ENCODE assay signal across 17 mouse cellular contexts in genomic region chr17:28824896-28825295, GRCm38 (mm10). TPM values are rescaled to one million over a fixed set of nuclear protein-coding genes. Genes with fewer than 3 reads are reported as not detected.
DNase-seq lines count a peak whose midpoint lies in the region; ATAC-seq and TF ChIP-seq lines count a peak whose summit lies in the region.
"Had no signal": no experiment of that assay in that cellular context is flagged by ENCODE, and none has a peak within 500 bp of the region (broad histone marks: within the 10 kb centered on the region; RNA-seq: fewer than 3 reads in every experiment).

No protein-coding gene starts in this region.

- TF ChIP-seq CTCF in hindbrain, postnatal 0 days (IDR thresholded peaks at IDR 0.05; ENCODE audit: low read depth): no peak

- WGBS in hindbrain, postnatal 0 days: 67% methylated on average over 6 of the region's 6 CpGs
- WGBS in hindbrain, embryonic 14.5 days: 86% methylated on average over 6 of the region's 6 CpGs
- WGBS in liver, embryonic 13.5 days (ENCODE audit: insufficient replicate concordance): 58% methylated on average over 6 of the region's 6 CpGs

- no peak for ATAC-seq in hindbrain, postnatal 0 days
- no peak for ATAC-seq in hindbrain, embryonic 14.5 days (ENCODE audit: low FRiP score)
- no peak for ATAC-seq in liver, embryonic 13.5 days (ENCODE audit: low read depth)
- ATAC-seq: inflammation-experienced regulatory T-cells, adult 6 months had no signal

- H3K9ac ChIP-seq in hindbrain, postnatal 0 days (replicated peaks; ENCODE audit: low read length): no peak overlapping the region
- no peak overlapping the region for H3K9ac ChIP-seq in hindbrain, embryonic 14.5 days
- peak overlapping the region; percentile 80 for H3K9ac ChIP-seq in liver, embryonic 13.5 days

- H3K4me2 ChIP-seq in hindbrain, postnatal 0 days (ENCODE audit: low read depth, low read length): no peak overlapping the region
- H3K4me2 ChIP-seq in hindbrain, embryonic 14.5 days (replicated peaks): no peak overlapping the region
- peak overlapping the region; percentile 81 for H3K4me2 ChIP-seq in liver, embryonic 13.5 days

- peak overlapping the region; percentile 3; the same call in 1 of the 2 replicates for H3K27ac ChIP-seq in hindbrain, postnatal 0 days
- H3K27ac ChIP-seq in hindbrain, embryonic 14.5 days: no peak overlapping the region
- H3K27ac ChIP-seq in brown adipose tissue, adult 24 weeks (replicated peaks; ENCODE audit: low read depth, low read length): peak overlapping the region; percentile 28
- H3K27ac ChIP-seq in liver, embryonic 13.5 days: peak overlapping the region; percentile 99
- H3K27ac ChIP-seq: layer of hippocampus, adult 2 months had no signal

- H3K4me3 ChIP-seq in hindbrain, postnatal 0 days (ENCODE audit: low read length): no peak overlapping the region
- H3K4me3 ChIP-seq in hindbrain, embryonic 14.5 days (replicated peaks; ENCODE audit: low read length): no peak overlapping the region
- no peak overlapping the region for H3K4me3 ChIP-seq in brown adipose tissue, adult 24 weeks (ENCODE audit: insufficient read depth, low read depth, low read length)
- peak overlapping the region; percentile 62 for H3K4me3 ChIP-seq in liver, embryonic 13.5 days (replicated peaks)
- H3K4me3 ChIP-seq: layer of hippocampus, adult 2 months had no signal

- H3K27me3 ChIP-seq in hindbrain, postnatal 0 days (ENCODE audit: insufficient read depth, low read length): no peaks in the 10 kb centered on the region
- H3K27me3 ChIP-seq in hindbrain, embryonic 14.5 days (ENCODE audit: control insufficient read depth, insufficient read depth, low read length): no peaks in the 10 kb centered on the region
- no peaks in the 10 kb centered on the region for H3K27me3 ChIP-seq in liver, embryonic 13.5 days

- no peaks in the 10 kb centered on the region for H3K4me1 ChIP-seq in hindbrain, postnatal 0 days (ENCODE audit: insufficient read depth, low read length)
- H3K4me1 ChIP-seq in hindbrain, embryonic 14.5 days (replicated peaks; ENCODE audit: control insufficient read depth, insufficient read depth, low read length): no peaks in the 10 kb centered on the region
- H3K4me1 ChIP-seq in brown adipose tissue, adult 24 weeks (ENCODE audit: control insufficient read depth, insufficient read depth, insufficient read length, low read length): 0 out of 2 replicates have a peak, but pooled peaks cover 3% of the 10 kb centered on the region
- H3K4me1 ChIP-seq in liver, embryonic 13.5 days (replicated peaks): peaks cover 96% of the 10 kb centered on the region

- peaks cover 43% of the 10 kb centered on the region for H3K36me3 ChIP-seq in hindbrain, postnatal 0 days (ENCODE audit: insufficient read depth, low read length)
- H3K36me3 ChIP-seq in hindbrain, embryonic 14.5 days (replicated peaks; ENCODE audit: control insufficient read depth, insufficient read depth): peaks cover 90% of the 10 kb centered on the region
- peaks cover 98% of the 10 kb centered on the region for H3K36me3 ChIP-seq in liver, embryonic 13.5 days

- DNase-seq in adrenal gland, postnatal 10 days: peak; percentile 32
- DNase-seq in adrenal gland, postnatal 36 days: no peak
- DNase-seq in hindbrain, postnatal 0 days (ENCODE audit: low spot score): no peak
- no peak for DNase-seq in hindbrain, embryonic 14.5 days (ENCODE audit: low spot score)
- no peak for DNase-seq in liver, embryonic 13.5 days
- no peak for DNase-seq in gastrocnemius, postnatal 25 days
- no peak for DNase-seq in urinary bladder, postnatal 36 days (ENCODE audit: low spot score in 2 of 2)
- DNase-seq: adrenal gland, postnatal 14 days; cerebellum, adult 18-20 months; spleen, adult 18-20 months; thymus, adult 2 months had no signal

- H3K9me3 ChIP-seq in hindbrain, postnatal 0 days (ENCODE audit: low read length): no peaks in the 10 kb centered on the region
- H3K9me3 ChIP-seq in hindbrain, embryonic 14.5 days (ENCODE audit: control insufficient read depth, low read length): no peaks in the 10 kb centered on the region
- H3K9me3 ChIP-seq in liver, embryonic 13.5 days (replicated peaks): no peaks in the 10 kb centered on the region

RNA-seq across cellular contexts. Expression of gene Brpf3, which starts 24.0 kb away (rescaled TPM):
- total RNA-seq in adrenal gland, postnatal 10 days (2021): 10 to 100 TPM; 56.2 to 62.8 TPM
- total RNA-seq in adrenal gland, postnatal 36 days (2021): 100 to 1,000 TPM in 1 of 2 experiments, 10 to 100 TPM in 1; 64.8 to 101 TPM
- total RNA-seq in hindbrain, postnatal 0 days (2014; rRNA removed): 10.1 and 16.5 TPM in 2 replicates
- 4.5 and 4.7 TPM in 2 replicates for polyA plus RNA-seq in hindbrain, postnatal 0 days (2015; fragmentation: Nextera tagmentation; extraction: Ambion mirVana)
- 8.0 and 8.9 TPM in 2 replicates for polyA plus RNA-seq in hindbrain, embryonic 14.5 days (2014; fragmentation: Nextera tagmentation; extraction: Ambion mirVana)
- 21.0 and 28.9 TPM in 2 replicates for polyA plus RNA-seq in brown adipose tissue, adult 24 weeks (2012; ENCODE audit: insufficient read depth, insufficient read length, missing spikeins)
- 61.8 and 69.9 TPM in 2 replicates for polyA plus RNA-seq in liver, embryonic 13.5 days (2015; fragmentation: Nextera tagmentation; extraction: Ambion mirVana)
- 10 to 100 TPM; 12.1 to 12.3 TPM for total RNA-seq in gastrocnemius, postnatal 25 days (2021)

RNA-seq across cellular contexts. Expression of gene Pnpla1, which starts 33.3 kb away (rescaled TPM):
- not detected for total RNA-seq in adrenal gland, postnatal 10 days (2021)
- under 1 TPM in 1 of 2 experiments, not detected in 1; 0.23 TPM for total RNA-seq in adrenal gland, postnatal 36 days (2021)
- total RNA-seq in hindbrain, postnatal 0 days (2014; rRNA removed): 0.10 and 0.22 TPM in 2 replicates
- polyA plus RNA-seq in hindbrain, postnatal 0 days (2015; fragmentation: Nextera tagmentation; extraction: Ambion mirVana): 0.08 and 0.09 TPM in 2 replicates
- polyA plus RNA-seq in hindbrain, embryonic 14.5 days (2014; fragmentation: Nextera tagmentation; extraction: Ambion mirVana): 0.07 TPM in 1 of 2 replicates, not detected in the other
- polyA plus RNA-seq in brown adipose tissue, adult 24 weeks (2012; ENCODE audit: insufficient read depth, insufficient read length, missing spikeins): not detected in 2 replicates
- not detected in 2 replicates for polyA plus RNA-seq in liver, embryonic 13.5 days (2015; fragmentation: Nextera tagmentation; extraction: Ambion mirVana)
- total RNA-seq in gastrocnemius, postnatal 25 days (2021): not detected
- total RNA-seq: gastrocnemius, postnatal 4 days; liver, adult 2 months had no signal
- polyA plus RNA-seq: forebrain, embryonic 11.5 days; inflammation-experienced regulatory T-cells, adult 6 months; liver, adult 2 months had no signal

RNA-seq across cellular contexts. Expression of gene Mapk13, which starts 55.8 kb away (rescaled TPM):
- total RNA-seq in adrenal gland, postnatal 10 days (2021): 10 to 100 TPM; 34.6 to 35.5 TPM
- total RNA-seq in adrenal gland, postnatal 36 days (2021): 100 to 1,000 TPM in 1 of 2 experiments, 10 to 100 TPM in 1; 77.9 to 267 TPM
- total RNA-seq in hindbrain, postnatal 0 days (2014; rRNA removed): 0.37 TPM in 1 of 2 replicates, not detected in the other
- 1.7 and 1.9 TPM in 2 replicates for polyA plus RNA-seq in hindbrain, postnatal 0 days (2015; fragmentation: Nextera tagmentation; extraction: Ambion mirVana)
- 0.56 and 1.6 TPM in 2 replicates for polyA plus RNA-seq in hindbrain, embryonic 14.5 days (2014; fragmentation: Nextera tagmentation; extraction: Ambion mirVana)
- 0.75 TPM in 2 replicates for polyA plus RNA-seq in brown adipose tissue, adult 24 weeks (2012; ENCODE audit: insufficient read depth, insufficient read length, missing spikeins)
- polyA plus RNA-seq in liver, embryonic 13.5 days (2015; fragmentation: Nextera tagmentation; extraction: Ambion mirVana): 1.7 and 2.2 TPM in 2 replicates
- total RNA-seq in gastrocnemius, postnatal 25 days (2021): under 1 TPM in 1 of 2 experiments, not detected in 1; 0.16 TPM
- polyA plus RNA-seq: inflammation-experienced regulatory T-cells, adult 6 months had no signal

Comparison
In these comparisons a context has a peak if more than half of its experiments do, and no peak if none do; other contexts are left out.
1. RNA of gene Mapk13, which starts 55.8 kb away (total RNA-seq): 77.9 to 267 TPM in adrenal gland, postnatal 36 days and 34.6 to 35.5 TPM in adrenal gland, postnatal 10 days; 0.37 TPM in hindbrain, postnatal 0 days and 0.16 TPM in gastrocnemius, postnatal 25 days; every median in the first group is over 10 times any median in the second.